Mouse (Mus musculus) cerebellum, postnatal 25 days (tissue): ENCODE measurements around the gene Speg.

Source experiments
- DNase-seq, 2 experiments: peaks; one replicate each; pipeline ENCODE4 v3.0.0; 2021; ENCODE audit warnings: mixed read lengths in 2 of 2

The Speg gene

DNA sequence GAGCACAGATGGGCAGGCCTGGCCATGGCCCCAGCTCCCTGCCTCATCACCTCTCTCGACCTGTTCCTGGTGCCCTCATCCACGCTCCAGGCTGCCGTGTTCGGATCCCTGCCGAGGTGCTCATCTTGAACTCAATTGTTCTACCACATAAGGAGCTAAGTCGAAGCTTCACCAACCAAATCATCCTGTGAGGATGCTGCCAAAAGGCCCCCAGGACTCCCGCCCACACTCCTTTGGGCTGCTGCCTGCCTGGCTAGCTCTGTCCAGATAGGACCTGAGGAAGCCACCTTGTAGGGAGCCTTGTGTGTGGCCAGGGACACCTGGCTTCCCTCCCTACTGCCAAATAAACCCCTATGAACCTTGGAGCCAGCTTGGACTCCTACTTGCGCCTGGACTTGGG lies 67.7 kb downstream of the Speg start:
- DNase-seq, result peak; percentile 89 to 92

- DNase-seq, result peak; percentile 78 to 82
Observed at GRCm38 (mm10) chr1:75443247-75444024, 68.3 kb downstream of the Speg start.

- DNase-seq, result peak; percentile 45 to 54
Observed at GRCm38 (mm10) chr1:75444208-75444607, 69.1 kb downstream of the Speg start.

DNA sequence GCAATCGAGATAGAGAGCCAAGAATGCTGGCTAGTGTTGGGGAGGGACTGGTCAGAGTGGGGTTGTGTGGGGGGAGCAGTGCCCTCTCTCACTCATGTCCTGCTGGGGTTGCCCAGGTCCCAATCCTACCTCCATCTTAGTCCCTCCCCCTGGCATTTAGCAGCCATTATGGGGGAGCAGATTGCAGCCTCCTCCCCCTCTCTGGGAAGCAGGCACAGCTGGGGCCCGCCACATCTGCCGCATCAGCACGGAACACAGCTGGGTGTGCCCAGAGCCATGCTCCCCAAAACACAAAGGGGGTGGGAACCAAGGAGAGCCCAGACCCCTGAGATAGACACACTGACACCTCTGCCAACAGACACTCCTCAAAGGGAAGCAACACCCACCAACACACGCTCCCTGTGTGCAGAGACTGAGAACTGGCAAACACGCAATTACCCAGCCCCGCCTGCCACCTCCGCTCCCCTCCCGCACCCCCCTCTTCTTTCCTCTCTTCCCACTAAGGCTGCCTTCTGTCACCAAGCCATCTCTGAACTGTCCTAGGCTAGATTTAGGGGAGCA lies 70.1 kb downstream of the Speg start:
- peak in 1 of 2 experiments; percentile 68 for DNase-seq

GRCm38 (mm10) chr1:75445751-75446611 lies 70.9 kb downstream of the Speg start:
- peak; percentile 91 to 94 for DNase-seq

DNA sequence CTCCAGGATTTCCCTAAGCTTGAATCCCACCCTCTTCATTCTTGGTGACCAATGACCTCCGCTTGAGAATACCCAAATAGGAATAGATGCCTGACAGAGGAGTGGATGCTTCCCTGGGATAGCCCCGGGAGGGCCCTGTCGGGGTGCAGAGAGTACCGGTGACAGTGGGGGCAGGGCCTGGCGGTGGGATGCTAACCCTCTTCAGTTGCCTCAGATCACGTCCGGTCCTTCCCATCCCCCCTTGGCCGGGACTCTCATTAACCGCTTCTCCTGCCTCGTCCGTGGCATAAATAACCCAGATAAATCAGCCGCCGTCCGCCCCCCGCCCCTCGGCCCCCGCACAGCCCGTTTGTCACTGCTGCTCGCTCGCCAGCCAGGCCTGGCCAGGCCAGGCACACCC lies 71.6 kb downstream of the Speg start:
- DNase-seq, result peak in 1 of 2 experiments; percentile 39

GRCm38 (mm10) chr1:75447265-75448051 lies 72.4 kb downstream of the Speg start:
- peak; percentile 26 to 41 for DNase-seq

DNA sequence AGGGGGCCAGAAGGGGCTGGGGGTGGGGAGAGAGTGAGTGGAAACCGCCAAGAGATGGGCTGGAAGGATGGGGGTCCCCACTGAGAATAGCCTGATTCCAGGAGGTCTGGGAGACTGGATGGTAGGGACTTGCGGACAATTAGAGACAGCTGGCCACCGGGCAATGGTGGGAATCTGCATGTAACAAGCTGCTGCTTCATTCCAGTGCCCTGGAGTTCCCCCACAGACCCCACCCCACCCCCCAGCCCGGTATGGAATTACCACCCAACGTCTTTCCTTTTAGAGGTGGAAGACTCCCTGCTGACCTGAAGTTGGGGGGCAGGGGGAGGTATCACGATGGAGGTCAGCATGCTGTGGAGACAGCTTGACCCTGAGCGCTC lies 72.9 kb downstream of the Speg start:
- DNase-seq, result no peak

DNA sequence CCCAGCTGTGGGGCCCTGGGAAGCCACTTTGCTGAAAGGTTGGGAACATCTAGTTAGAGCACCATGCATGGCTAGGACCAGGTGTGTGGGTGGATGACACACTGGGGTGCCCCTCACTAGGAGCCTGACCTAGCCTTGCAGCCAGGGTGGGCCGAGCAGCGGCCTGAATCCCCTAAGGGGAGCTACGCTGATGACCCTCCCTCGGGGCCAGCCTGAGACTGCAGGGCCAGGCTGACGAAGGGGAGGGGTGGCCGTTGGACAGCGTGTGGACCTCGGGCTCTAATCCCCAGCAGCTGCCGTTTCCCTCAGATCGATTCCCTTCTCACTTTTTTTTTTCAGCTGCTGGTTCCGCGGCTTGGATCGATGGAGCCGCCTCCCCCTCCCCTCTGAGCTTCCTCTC lies 73.8 kb downstream of the Speg start:
- DNase-seq, result no peak

GRCm38 (mm10) chr1:75449377-75450135 lies 74.5 kb downstream of the Speg start:
- no peak for DNase-seq

DNA sequence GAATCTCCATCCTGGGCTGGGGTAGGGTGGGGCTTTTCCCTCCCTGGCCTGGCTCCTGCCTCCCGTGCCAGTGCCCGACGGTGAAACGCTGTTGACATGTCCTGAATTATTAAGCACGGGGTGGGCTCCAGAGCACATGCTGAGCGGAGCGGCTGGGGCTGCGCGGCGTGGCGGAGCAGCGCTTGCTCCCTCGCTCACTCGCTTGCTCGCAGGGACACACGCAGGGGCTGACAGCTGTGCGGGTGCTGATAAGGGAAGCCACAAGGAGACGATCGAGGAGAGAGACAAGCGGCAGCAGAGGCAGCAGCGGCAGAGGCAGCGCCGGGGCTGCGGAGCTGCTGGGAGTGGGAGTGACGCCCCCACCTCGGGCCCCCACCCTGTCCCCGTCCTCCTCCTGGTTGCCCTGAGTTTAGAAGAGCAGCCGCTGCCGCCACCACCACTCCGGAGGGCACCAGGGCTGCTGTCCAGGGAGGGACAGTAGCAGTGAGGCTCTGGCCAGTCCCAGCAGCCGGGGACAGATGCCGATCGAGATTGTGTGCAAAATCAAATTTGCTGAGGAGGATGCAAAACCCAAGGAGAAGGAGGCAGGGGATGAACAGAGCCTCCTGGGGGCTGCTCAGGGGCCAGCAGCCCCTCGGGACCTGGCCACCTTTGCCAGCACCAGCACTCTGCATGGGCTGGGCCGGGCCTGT lies 75.4 kb downstream of the Speg start, which contains the start of gene Asic4:
Gene Asic4 (plus strand): TSS at position 123 of the 692 bp plus-strand sequence.
- DNase-seq, result peak in 1 of 2 experiments; percentile 19

DNA sequence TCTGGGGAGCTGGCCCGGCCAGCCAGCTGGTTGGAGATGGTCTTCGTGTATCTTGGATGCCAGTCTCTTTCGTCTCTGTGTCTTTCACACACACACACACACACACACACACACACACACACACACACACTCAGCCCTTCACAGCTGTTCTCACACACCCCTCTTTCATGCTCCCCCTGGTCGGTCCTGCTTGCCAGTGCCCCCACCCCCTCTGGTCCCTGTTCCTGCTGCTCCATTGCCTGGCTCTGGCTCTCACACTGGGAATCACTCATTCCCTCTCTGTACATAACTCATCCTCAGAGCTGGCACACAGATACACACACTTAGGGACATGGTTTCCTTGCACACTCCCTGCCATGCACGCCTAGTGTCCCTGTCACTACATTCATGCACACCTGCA lies 76.8 kb downstream of the Speg start:
- no peak for DNase-seq

- DNase-seq, result no peak
Observed at GRCm38 (mm10) chr1:75455433-75455832, 80.3 kb downstream of the Speg start.

DNA sequence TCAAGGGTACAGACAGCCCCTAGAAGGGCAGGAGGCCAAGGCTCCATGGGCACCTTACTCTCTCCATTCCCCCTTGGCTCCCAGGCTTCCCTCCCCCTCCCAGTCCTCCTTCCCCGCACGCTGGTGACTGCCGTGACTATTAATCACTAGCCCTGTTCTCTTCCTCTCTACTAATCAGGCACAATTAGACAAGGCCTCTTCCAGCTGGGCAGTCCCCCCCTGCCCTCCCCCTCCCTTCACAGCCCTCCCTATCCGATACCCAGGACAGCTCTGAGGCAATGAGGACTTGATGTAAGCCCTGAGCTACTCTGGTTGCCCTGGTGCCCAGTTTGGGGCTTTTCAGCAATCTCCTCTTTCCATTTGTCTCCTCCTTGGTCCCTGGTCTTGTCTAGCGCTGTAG lies 80.9 kb downstream of the Speg start:
- DNase-seq, result no peak

GRCm38 (mm10) chr1:75456746-75457564 lies 81.9 kb downstream of the Speg start:
- DNase-seq, result peak; percentile 44 to 57

GRCm38 (mm10) chr1:75457710-75458024 lies 82.6 kb downstream of the Speg start:
- no peak for DNase-seq

DNA sequence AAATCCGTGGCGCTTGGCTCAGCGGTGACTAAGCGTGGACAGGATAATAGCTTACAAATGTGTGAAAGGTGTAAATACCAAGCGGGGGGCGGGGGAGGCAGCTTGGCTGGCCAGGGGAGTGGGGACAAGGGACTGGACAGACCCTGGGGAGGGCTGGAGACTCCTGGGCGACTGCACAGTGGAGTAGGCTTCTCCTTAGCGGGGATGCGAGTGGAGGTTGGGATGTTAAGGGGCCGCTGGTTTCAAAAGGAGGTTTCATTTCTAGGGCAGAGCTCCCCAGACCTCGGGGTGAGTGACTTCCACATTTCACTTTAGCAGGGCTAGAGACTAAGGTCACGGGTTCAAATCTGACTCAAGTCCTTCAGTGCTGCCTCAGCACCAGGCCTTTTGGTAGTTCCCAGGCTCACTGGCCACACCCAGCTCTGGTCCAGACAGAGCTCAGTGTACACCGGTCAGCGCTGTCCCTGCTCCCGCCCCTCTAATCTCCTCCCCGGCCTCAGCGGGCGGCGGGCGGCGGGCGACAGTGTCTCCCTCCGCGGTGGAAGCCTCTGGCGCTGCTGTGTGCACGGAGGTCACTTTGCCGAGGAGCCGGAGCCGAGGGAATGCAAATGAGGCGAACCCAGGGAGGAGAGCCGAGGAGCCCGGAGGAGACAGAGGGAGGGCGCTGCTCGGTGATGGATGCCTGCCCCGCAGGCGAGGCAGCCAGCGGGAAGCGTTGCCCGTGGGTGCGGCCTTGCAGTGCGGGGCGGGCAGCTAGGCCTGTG lies 83.1 kb downstream of the Speg start:
- DNase-seq, result peak; percentile 59

DNA sequence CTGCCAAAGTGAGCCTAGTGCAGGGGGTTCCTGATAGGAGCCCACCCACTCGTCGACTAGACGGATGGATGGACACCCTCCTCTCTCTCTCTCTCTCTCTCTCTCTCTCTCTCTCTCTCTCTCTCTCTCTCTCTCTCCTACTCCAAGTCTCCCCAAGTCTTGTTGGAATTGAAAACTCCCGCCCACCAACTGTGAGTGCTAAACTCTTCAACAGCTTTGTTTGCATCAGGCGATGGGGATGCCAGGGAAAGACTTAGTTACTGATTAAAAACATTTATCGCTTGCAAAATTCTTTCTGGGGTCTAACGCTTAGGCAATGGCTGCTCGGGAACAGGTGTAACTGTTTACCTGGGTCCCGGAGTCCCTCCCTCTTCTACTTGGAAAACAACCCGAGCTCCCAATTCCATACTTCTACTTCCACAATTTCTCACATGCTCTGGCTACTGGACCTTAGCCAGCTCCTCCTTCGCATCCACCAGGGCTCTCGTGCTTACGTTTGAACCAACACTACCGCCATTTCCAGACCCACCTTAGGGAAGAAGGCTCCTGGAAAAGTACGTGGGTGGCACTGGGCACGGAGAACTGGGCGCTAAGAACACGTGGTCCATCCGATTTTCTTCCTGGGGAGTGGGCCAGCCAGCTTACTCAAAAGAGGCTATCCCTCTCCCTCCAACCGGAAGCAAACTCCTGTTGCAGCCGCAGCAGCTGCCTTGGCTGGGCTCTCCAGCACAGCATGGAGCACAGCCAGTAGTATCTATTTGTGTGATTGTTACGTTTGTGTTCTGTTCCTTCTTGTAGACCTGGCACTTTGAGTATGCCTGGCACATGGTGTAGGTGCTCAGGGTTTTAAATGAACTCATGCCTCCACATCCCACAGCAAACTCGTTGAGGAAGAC lies 83.9 kb downstream of the Speg start:
- peak in 1 of 2 experiments; percentile 44 for DNase-seq

DNA sequence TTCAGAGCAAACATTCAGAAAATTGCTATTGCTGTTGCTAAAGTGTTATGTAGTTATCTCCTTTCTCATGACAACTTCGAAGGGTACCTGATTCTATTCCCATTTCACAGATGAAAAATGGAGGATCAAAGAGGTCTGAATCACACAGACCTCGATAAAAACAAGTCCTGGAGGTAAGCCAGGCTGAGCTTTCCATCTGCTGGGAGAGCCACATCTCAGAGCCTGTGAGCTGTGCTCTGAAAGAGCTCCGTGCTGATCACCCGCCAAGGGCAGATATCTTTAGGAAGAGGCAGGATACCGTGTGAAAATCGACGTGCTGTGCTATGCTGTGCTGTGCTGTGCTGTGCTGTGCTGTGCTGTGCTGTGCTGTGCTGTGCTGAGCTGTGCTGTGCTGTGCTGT lies 85.2 kb downstream of the Speg start:
- DNase-seq, result peak; percentile 28 to 58
